In genomic region chr6:123539755-123540154, GRCm38 (mm10) we compare ENCODE assay signal across 35 mouse cellular contexts. TPM values are rescaled to one million over a fixed set of nuclear protein-coding genes. Genes with fewer than 3 reads are reported as not detected.
"Had no signal": no experiment of that assay in that cellular context is flagged by ENCODE, and none has a peak within 500 bp of the region (broad histone marks: within the 10 kb centered on the region; RNA-seq: fewer than 3 reads in every experiment).

No protein-coding gene starts in this region.

RNA-seq across cellular contexts. Expression of gene Vmn2r21, which starts 6.5 kb away (rescaled TPM):
- total RNA-seq: gastrocnemius, adult 2 months; gastrocnemius, postnatal 10 days; gastrocnemius, postnatal 25 days; gastrocnemius, postnatal 4 days; heart, adult 2 months; heart, postnatal 14 days; heart, postnatal 36 days; hindbrain, postnatal 0 days; layer of hippocampus, adult 18-20 months; layer of hippocampus, adult 8-10 months; layer of hippocampus, postnatal 14 days; layer of hippocampus, postnatal 36 days; left cerebral cortex, adult 18-20 months; left cerebral cortex, adult 8-10 months; left cerebral cortex, postnatal 10 days; left cerebral cortex, postnatal 25 days; left cerebral cortex, postnatal 4 days; liver, adult 2 months had no signal
- polyA plus RNA-seq: frontal cortex, adult 2 months; heart, adult 2 months; heart, embryonic 11.5 days; heart, embryonic 13.5 days; heart, embryonic 15.5 days; heart, postnatal 0 days; hindbrain, embryonic 10.5 days; hindbrain, embryonic 13.5 days; hindbrain, embryonic 15.5 days; hindbrain, postnatal 0 days; intestine, embryonic 14.5 days; intestine, embryonic 16.5 days; kidney, adult 2 months; kidney, embryonic 15.5 days; kidney, postnatal 0 days; large intestine, adult 2 months; limb, embryonic 11.5 days; limb, embryonic 13.5 days; limb, embryonic 15.5 days; liver, adult 2 months had no signal
